Mouse (Mus musculus) forebrain, embryonic 14.5 days (tissue): ENCODE measurements around the gene Kdm6b. TPM values are rescaled to one million over a fixed set of nuclear protein-coding genes. Genes with fewer than 3 reads are reported as not detected.

Experiments
- ATAC-seq: fragments of 200-750 bp; cut with Nextera tagmentation; 2 replicates; pipeline ENCODE4 v1.8.0; 2017; ENCODE audit warnings: mild to moderate bottlenecking, moderate library complexity
- DNase-seq: peaks from one replicate; pipeline ENCODE4 v3.0.0-alpha.2; 2015; ENCODE audit warnings: low spot score
- H3K27ac ChIP-seq: fragments of 300-500 bp; sonication (generic); 2 replicates; pipeline ENCODE4 v1.5.1; 2014; ENCODE audit warnings: low read depth, mild to moderate bottlenecking, control low read depth, low read length, moderate library complexity
- H3K27me3 ChIP-seq: fragments of 300-500 bp; sonication (generic); replicated peaks from 2 replicates; pipeline ENCODE4 v1.6.1; 2014; ENCODE audit warnings: low read length, control low read depth, mixed read lengths; ENCODE audit not compliant: control insufficient read depth, insufficient read depth
- H3K36me3 ChIP-seq: fragments of 300-500 bp; sonication (generic); 2 replicates; pipeline ENCODE4 v1.6.1; 2014; ENCODE audit warnings: low read length, control low read depth; ENCODE audit not compliant: control insufficient read depth, insufficient read depth
- H3K4me1 ChIP-seq: fragments of 300-500 bp; sonication (generic); 2 replicates; pipeline ENCODE4 v1.6.1; 2014; ENCODE audit warnings: antibody characterized with exemption, low read length, control low read depth; ENCODE audit not compliant: control insufficient read depth, insufficient read depth
- H3K4me2 ChIP-seq: fragments of 300-500 bp; sonication (generic); 2 replicates; pipeline ENCODE4 v1.6.1; 2014; ENCODE audit warnings: mild to moderate bottlenecking, control low read depth, low read length
- H3K4me3 ChIP-seq: fragments of 300-500 bp; sonication (generic); 2 replicates; pipeline ENCODE4 v1.5.1; 2014; ENCODE audit warnings: low read depth, low read length, control low read depth
- H3K9ac ChIP-seq: fragments of 300-500 bp; sonication (generic); 2 replicates; pipeline ENCODE4 v1.6.1; 2014; ENCODE audit warnings: mild to moderate bottlenecking, low read length, control low read depth, moderate library complexity
- H3K9me3 ChIP-seq: fragments of 300-500 bp; sonication (generic); replicated peaks from 2 replicates; pipeline ENCODE4 v1.6.1; 2016; ENCODE audit warnings: low read length, control low read depth, mixed read lengths; ENCODE audit not compliant: control insufficient read depth
- WGBS: fragments of 180-500 bp; shearing (Covaris S2); extraction: QIAGEN DNeasy Blood & Tissue Kit; methylation state at CpG from one replicate; pipeline ENCODE4 v1.1.7; 2014; 5-methylcytosine and 5-hydroxymethylcytosine counted together
- polyA plus RNA-seq: library from polyadenylated mRNA; unstranded; fragments of >200 nt; fragmentation: Nextera tagmentation; extraction: Ambion mirVana; gene quantifications from 2 replicates; pipeline ENCODE4 v1.2.1, GENCODE M21; 2014

Gene Kdm6b
- polyA plus RNA-seq, 1 experiment from 2014 or later = 28.7 TPM

DNA sequence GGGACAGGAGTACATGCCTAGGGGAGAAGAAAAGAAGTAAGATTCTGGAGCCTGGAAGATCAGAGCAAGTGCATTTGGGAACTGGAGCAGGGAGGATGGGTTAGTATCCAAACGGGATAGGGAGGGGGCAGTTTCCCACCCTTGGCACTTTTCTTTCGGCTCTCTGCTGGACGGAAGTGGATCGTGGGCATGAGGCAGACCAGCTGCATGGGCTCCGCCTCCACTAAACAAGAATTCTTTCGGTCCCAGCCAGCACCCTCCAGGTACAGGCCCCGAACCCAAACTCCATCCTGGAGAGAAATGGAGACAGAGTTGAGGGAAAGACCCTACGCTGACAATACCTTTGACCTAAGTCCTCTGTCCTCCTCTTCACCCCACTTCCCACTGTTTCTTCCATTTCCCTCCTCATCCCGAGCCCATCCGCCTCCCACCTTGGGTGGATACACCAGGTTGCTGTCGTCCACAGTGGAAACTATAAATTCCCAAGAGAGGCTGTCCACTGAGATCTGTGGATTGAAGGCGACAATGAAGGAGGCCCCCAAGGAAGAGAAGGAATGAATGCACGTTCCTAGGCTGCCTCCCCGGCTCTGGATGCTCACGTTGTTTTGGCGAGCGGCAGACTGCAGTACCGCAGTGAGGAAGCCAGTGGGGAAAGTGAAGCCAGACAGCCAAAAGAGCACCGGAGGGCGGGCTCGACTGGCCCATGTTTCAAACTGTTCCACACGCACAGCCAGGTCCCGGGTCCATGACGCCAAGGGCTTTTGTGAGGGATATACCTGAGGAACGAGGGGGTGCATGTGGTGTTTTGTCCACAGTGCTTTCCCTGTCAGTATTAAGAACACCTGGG, 7.9 kb upstream of the Kdm6b start:
- DNase-seq = no peak
- Histone ChIP-seq H3K9me3 (no peaks in the 10 kb centered on the region), H3K36me3 (no peaks in the 10 kb centered on the region), H3K4me2 (no peak overlapping the region), H3K27ac (no peak overlapping the region), H3K4me1 (peaks cover 29% of the 10 kb centered on the region), H3K27me3 (peaks cover 25% of the 10 kb centered on the region), H3K9ac (no peak overlapping the region), H3K4me3 (no peak overlapping the region)
- WGBS = 11% methylated on average over 25 of the region's 25 CpGs
- no peak for ATAC-seq

DNA sequence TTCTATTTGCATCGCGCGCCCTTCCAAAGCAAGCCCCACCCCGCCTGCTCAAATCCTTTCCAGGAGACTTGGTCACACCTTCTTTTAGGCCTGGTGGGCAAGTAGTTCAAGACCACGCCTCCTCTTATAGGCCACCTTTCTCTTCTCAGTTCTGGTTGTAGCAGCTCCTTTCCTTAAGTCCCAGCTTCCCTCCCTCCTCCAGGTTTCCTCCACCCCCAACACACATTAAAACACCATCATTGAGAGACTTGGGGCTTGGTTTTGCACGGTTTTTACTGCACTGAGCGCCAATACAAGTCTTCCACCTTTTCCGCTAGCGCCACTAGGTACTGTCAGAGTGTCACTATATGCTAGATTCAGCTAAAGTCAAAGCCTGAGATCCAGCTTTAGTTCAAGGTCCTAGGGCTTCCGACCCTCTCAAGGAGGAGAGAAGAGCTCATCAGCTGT, 7.1 kb upstream of the Kdm6b start:
- Histone ChIP-seq H3K4me3 (peak overlapping the region; percentile 17), H3K9ac (peak overlapping the region; percentile 25), H3K27me3 (peaks cover 25% of the 10 kb centered on the region), H3K9me3 (no peaks in the 10 kb centered on the region), H3K27ac (no peak overlapping the region), H3K4me1 (peaks cover 29% of the 10 kb centered on the region), H3K4me2 (peak overlapping the region; percentile 95), H3K36me3 (no peaks in the 10 kb centered on the region)
- DNase-seq (no peak), ATAC-seq (no peak)
- WGBS = 7% methylated on average over 10 of the region's 10 CpGs

DNA sequence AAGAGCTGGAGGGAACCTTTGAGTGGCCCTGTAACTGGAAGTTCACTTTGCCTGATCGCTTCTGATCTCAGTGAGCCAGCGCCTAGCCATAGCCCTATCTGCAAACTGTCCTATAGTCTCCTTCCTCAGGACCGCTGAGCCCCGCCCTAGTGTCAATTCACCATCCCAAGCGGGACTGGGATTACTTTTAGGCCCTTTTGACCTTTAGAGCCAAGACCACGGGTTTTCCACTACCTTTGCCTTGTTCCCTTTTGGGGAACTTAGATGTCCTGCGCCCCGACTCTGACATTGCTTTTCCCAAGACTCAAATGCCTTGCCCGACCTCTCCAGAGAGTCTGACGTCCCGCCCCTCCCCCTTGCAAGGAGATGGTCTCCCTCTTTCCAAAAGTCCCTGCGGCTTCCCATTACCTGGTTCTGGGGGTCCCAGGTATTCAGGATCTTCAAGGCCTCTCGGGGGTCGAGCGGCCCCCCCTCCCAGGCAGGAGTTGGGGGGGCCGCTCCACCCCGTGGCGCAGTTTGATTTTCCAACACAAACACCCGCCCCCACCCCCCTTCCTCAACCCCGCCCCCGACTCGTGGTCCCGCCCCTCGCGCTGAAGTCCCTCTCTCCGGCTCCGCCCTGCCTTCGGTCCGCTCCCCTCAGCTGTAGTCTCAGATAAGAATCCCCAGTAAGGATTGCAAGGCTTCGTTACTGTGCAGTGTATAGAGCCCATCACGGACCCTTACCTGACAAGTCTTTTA, 6.5 kb upstream of the Kdm6b start:
- under 1% methylated on average over 31 of the region's 31 CpGs for WGBS
- Histone ChIP-seq H3K27me3 (peaks cover 25% of the 10 kb centered on the region), H3K4me1 (peaks cover 29% of the 10 kb centered on the region), H3K27ac (no peak overlapping the region), H3K9me3 (no peaks in the 10 kb centered on the region), H3K9ac (peak overlapping the region; percentile 25), H3K36me3 (no peaks in the 10 kb centered on the region), H3K4me3 (peak overlapping the region; percentile 77), H3K4me2 (peak overlapping the region; percentile 95)
- DNase-seq (no peak), ATAC-seq (no peak)

DNA sequence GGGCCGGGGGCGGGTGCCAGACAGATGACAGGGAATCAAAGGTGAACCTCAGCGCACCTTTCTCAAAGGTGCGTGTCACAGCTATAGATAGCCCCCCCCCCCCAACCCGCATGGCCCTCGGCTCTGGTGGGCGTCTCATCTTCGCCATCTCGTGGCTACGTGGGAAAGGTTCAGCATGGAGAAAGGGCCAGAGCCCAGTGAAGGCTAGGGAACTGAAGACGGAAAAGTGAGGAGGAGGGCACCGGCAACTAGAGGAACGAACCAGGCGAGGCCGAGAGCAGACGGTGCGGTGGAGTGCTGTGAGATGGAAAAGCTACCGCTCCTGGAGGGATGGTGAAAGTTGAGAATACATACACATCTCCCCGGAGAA, 6.0 kb upstream of the Kdm6b start:
- Histone ChIP-seq H3K27me3 (peaks cover 25% of the 10 kb centered on the region), H3K4me2 (peak overlapping the region; percentile 95), H3K9ac (peak overlapping the region; percentile 47), H3K9me3 (no peaks in the 10 kb centered on the region), H3K4me1 (peaks cover 35% of the 10 kb centered on the region), H3K27ac (peak overlapping the region; percentile 99), H3K4me3 (peak overlapping the region; percentile 77), H3K36me3 (no peaks in the 10 kb centered on the region)
- under 1% methylated on average over 19 of the region's 19 CpGs for WGBS
- DNase-seq (no peak), ATAC-seq (no peak)

DNA sequence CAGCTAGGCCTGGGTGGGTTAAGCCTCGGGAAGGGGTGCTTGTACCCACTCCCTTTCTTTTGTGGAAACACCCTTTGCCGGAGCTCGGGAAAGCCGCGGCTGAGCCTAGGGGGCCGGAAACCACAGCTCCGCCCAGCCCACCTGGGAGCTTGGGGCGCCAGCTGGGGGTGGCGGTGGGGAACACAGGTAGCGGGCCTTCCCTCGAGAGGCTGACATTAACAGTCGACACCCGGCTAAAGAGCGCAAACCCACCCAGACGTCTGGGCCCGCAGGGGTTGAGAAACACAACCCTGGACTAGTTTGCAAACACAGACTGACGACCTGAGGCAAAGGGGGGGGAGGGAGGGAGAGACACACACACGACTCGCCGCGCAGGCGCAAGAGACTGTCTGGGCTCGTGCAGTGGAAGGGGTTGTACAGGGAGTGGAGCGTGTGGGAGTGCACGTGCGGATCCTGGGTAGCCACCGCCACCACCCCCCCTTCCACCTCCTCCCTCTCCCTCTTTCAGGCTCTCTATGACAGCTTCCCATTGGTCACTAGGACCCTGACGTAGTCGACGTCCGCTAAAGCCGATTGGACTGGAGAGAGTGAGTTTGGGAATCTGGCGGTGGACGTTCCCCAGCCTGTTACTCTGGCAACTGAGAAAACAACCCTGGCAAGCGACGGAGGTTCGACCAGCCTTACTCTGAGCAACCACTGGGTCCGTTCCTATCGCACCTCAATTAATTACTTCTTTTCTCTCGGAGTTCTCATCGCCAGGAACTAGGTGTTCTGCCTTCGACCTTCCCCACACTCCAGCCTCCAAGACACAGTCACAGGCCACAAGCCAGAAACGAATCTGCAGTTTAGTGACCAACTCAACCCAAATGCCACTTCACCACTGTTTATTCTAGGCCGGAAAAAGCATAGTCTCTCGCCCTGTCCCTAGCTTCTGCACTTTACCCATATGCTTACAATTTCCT, 5.3 kb upstream of the Kdm6b start:
- Histone ChIP-seq H3K9ac (peak overlapping the region; percentile 54), H3K4me2 (peak overlapping the region; percentile 95), H3K36me3 (no peaks in the 10 kb centered on the region), H3K27ac (peak overlapping the region; percentile 99), H3K4me1 (peaks cover 42% of the 10 kb centered on the region), H3K27me3 (peaks cover 25% of the 10 kb centered on the region), H3K4me3 (peak overlapping the region; percentile 77), H3K9me3 (no peaks in the 10 kb centered on the region)
- ATAC-seq (peak; percentile 90), DNase-seq (peak; percentile 98)
- under 1% methylated on average over 45 of the region's 45 CpGs for WGBS

DNA sequence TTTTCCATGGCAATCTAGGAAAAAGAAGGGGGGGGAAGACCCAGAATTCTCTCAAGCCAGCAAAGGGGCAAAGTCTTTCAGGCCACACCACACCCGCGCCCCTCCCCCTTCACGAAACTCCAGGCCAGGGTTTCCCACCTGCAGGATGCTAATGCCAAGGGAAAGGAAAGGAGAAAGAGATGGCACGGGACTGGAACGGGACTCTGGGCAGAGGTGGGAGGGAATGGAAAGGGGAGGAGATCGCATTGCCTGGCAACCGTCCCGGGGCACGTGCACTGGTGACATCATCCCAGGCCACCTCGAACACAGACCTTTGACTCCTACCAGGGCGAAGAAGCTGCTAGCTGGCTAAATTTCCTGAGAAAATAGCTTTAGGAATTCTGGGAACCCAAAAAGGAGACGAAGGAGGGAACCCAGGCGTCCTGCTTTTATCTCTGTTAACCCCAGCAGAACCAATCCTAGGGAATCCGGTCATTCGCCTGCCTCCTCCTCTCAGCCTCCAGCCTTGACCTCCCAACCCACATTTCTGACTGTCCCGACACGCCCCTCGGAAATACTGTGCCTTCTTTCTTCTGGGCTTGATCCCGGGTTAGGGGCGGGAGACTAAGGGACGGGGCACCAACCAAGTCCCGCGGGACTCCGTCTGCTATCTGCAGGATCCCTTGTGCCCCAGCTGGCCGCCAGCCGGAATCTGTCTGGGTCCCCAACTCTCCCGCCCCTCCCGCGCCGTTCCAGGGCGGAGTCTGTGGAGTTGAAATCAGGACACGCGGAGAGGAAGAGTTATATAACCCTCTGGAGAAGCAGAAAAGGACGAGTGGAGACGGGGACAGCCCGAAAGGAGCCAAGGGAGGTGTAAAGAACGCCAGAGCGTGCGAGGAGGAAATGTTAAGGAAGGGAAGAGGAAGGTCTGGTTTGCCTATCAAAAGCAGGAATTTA, 4.2 kb upstream of the Kdm6b start:
- Histone ChIP-seq H3K4me3 (peak overlapping the region; percentile 77), H3K9me3 (no peaks in the 10 kb centered on the region), H3K36me3 (peaks cover 8% of the 10 kb centered on the region; the same call in 1 of the 2 replicates), H3K4me1 (peaks cover 52% of the 10 kb centered on the region), H3K4me2 (peak overlapping the region; percentile 95), H3K27ac (peak overlapping the region; percentile 99), H3K9ac (peak overlapping the region; percentile 56), H3K27me3 (peaks cover 21% of the 10 kb centered on the region)
- ATAC-seq (peak; percentile 24), DNase-seq (peak; percentile 96)
- WGBS = 0% methylated on average over 39 of the region's 39 CpGs

DNA sequence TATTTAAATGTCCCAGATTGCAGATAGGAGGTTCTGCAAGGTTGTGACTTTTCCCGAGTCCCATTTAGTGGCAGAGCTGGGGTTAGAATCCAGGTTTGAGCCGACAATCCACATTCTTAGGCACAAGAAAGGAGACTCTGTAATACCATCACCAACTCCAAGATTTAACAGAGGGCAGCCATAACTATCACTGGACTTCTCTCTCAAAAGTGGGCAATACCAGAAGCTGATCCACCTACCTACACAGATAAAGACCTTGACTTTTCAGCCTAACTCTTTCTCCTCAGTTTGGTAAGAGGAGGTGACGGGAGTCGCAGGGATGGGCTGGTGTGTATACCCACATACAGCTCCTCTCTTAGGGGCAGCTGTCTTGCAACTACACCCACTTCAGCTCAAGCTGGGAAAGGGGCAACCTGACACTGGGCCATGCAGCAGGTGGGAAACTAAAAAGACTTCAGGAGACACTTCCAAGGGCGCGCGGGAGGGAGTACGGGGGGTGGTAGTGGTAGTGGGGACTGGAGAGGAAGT, 3.5 kb upstream of the Kdm6b start:
- DNase-seq (no peak), ATAC-seq (no peak)
- Histone ChIP-seq H3K27me3 (peaks cover 13% of the 10 kb centered on the region), H3K9me3 (no peaks in the 10 kb centered on the region), H3K4me1 (peaks cover 59% of the 10 kb centered on the region), H3K9ac (peak overlapping the region; percentile 56), H3K27ac (peak overlapping the region; percentile 99), H3K4me2 (peak overlapping the region; percentile 95), H3K4me3 (peak overlapping the region; percentile 77), H3K36me3 (peaks cover 15% of the 10 kb centered on the region)
- WGBS = 3% methylated on average over 8 of the region's 8 CpGs
